Mouse (Mus musculus): ENCODE measurements around the gene Ntsr1.

DNA sequence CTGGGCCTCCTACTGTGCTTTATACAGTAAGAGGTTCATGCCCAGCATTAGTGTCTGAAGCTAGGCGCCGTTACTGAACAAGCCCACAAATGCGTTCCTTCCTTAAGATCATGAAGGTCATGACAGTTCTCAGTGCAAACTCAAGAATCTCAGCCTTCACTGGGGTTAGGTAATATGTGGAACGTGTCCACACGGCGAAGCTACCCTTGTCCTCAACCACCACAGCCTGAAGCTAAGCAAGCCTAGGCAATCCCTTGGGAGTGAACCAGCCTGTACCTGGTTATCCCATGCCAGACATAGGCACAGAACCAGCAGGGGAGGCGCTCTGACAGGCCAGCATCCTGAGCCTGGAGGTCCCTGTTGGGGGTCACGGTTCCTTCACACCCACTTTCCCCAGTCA is 30.9 kb upstream of the Ntsr1 start:
- TF ChIP-seq MAFK (IDR thresholded peaks at IDR 0.05; ENCODE audit: insufficient read depth, low read depth, low read length) = no peak
- TF ChIP-seq CHD2 (IDR thresholded peaks at IDR 0.05; ENCODE audit: low read depth, low read length) = no peak
- TF ChIP-seq ZNF384 (IDR thresholded peaks at IDR 0.05; ENCODE audit: low read depth, low read length) = no peak
- no peak for TF ChIP-seq HCFC1 (IDR thresholded peaks at IDR 0.05; ENCODE audit: borderline replicate concordance, insufficient read depth, low read length)
- no peak for TF ChIP-seq ZC3H11A (IDR thresholded peaks at IDR 0.05; ENCODE audit: borderline replicate concordance, low read depth, low read length)

Measured in ES-E14 (cell line).